Mouse (Mus musculus) limb, embryonic 12.5 days (tissue): Measurements from ENCODE around the gene Deaf1. TPM values are rescaled to one million over a fixed set of nuclear protein-coding genes. Genes with fewer than 3 reads are reported as not detected.

Source experiments
- ATAC-seq: fragments of 200-750 bp; cut with Nextera tagmentation; 2 replicates; pipeline ENCODE4 v1.8.0; 2017; ENCODE audit warnings: low read depth, moderate TSS enrichment; ENCODE audit not compliant: insufficient number of reproducible peaks, insufficient read depth, low FRiP score, low TSS enrichment
- H3K27ac ChIP-seq: fragments of 300-500 bp; sonication (generic); 2 replicates; pipeline ENCODE4 v1.5.1; 2016; ENCODE audit warnings: mild to moderate bottlenecking, moderate library complexity
- H3K27me3 ChIP-seq: fragments of 300-500 bp; sonication (generic); 2 replicates; pipeline ENCODE4 v1.6.1; 2016; ENCODE audit warnings: mild to moderate bottlenecking, moderate library complexity
- H3K36me3 ChIP-seq: fragments of 300-500 bp; sonication (generic); 2 replicates; pipeline ENCODE4 v1.6.1; 2016; ENCODE audit warnings: mild to moderate bottlenecking, moderate library complexity
- H3K4me1 ChIP-seq: fragments of 300-500 bp; sonication (generic); replicated peaks from 2 replicates; pipeline ENCODE4 v1.6.1; 2016
- H3K4me2 ChIP-seq: fragments of 300-500 bp; sonication (generic); 2 replicates; pipeline ENCODE4 v1.6.1; 2016; ENCODE audit warnings: mild to moderate bottlenecking, moderate library complexity
- H3K4me3 ChIP-seq: fragments of 300-500 bp; sonication (generic); replicated peaks from 2 replicates; pipeline ENCODE4 v1.5.1; 2016; ENCODE audit warnings: mild to moderate bottlenecking
- H3K9ac ChIP-seq: fragments of 300-500 bp; sonication (generic); replicated peaks from 2 replicates; pipeline ENCODE4 v1.6.1; 2016; ENCODE audit warnings: mild to moderate bottlenecking, moderate library complexity
- H3K9me3 ChIP-seq: fragments of 300-500 bp; sonication (generic); 2 replicates; pipeline ENCODE4 v1.6.1; 2016; ENCODE audit warnings: mild to moderate bottlenecking, moderate library complexity
- WGBS: fragments of 180-500 bp; shearing (Covaris S2); methylation state at CpG from one replicate; pipeline ENCODE4 v1.1.7; 2016; 5-methylcytosine and 5-hydroxymethylcytosine counted together
- polyA plus RNA-seq: library from polyadenylated mRNA; unstranded; fragments of >200 nt; fragmentation: Nextera tagmentation; extraction: Ambion mirVana; gene quantifications from 2 replicates; pipeline ENCODE4 v1.2.1, GENCODE M21; 2016

Deaf1 gene
- polyA plus RNA-seq, 1 experiment from 2014 or later = 61.8 TPM

DNA sequence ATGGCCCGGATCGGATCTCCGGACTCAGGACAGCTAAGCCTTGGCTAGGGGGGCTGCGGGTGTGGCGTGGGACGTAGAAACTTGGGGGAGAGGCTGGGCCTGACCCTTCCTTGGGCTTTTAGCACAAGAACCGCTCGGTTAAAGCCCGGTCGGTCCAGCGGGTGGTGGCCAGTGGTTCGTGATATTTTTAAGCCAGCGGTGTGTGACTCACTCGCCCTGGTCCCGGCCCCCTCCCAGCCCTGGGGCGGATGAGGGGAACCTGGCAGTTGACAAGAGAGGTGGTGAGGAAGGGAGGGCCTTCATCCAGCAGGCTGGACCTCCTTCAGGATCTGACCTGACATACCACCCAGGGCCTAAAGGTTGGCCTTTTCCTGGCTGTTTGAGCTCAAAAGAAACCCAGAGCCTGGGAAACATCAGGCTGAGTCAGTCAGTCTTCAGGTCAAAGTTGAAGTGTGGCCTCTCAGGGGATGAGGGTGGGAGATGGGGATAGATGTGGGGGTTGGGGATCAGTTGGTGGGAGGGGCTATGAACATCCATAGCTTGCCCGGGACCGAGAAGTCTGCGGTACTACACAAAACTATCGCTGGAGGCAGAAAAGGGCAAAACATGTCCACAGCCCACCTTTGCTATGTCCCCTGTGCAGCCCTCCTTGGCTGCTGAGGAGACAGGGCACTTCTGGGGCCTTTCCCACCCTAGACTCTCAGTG lies 11.9 kb upstream of the Deaf1 start:
- Histone ChIP-seq H3K27me3 (peaks cover 25% of the 10 kb centered on the region), H3K4me1 (peaks cover 16% of the 10 kb centered on the region), H3K27ac (no peak overlapping the region), H3K4me2 (peak overlapping the region; percentile 62), H3K4me3 (peak overlapping the region; percentile 30), H3K9ac (peak overlapping the region; percentile 53), H3K9me3 (no peaks in the 10 kb centered on the region), H3K36me3 (peaks cover 17% of the 10 kb centered on the region)
- 44% methylated on average over 20 of the region's 20 CpGs for WGBS
- no peak for ATAC-seq

DNA sequence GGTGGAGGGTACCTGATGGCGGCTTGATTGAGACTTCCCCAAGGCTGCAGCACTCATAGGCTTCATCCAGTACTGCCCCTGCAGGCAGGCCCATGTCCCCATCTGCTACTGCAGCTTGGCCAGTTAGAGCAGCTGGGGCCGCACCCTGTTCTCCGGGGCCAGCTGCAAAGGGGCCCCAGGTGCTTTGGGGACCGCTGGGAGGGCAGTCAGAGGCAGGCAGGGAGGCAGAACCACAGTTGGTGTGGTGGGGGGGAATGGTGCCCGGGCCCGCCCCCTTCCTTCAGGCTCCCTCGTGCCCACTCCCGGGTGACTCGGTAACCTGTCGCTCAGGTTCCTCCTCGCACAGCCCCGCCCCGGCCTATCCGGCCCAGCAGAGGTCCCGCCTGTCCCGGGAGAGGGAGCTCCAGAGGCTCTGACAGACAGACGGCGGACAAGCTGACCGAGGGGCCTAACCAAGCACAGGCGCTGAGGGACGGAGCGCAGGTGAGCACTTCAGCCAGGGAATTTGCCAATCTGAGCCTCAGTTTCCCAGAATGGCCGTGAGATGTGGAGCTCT lies 11.2 kb upstream of the Deaf1 start, which contains the start of gene Eps8l2:
Eps8l2 (plus strand) TSS at position 305 of the 556 bp plus-strand sequence.
- WGBS = 3% methylated on average over 23 of the region's 23 CpGs
- ATAC-seq = peak; percentile 47; the same call in 1 of the 2 replicates

GRCm38 (mm10) chr7:141337716-141338416 lies 10.4 kb upstream of the Deaf1 start:
- WGBS = 74% methylated on average over 3 of the region's 3 CpGs
- H3K4me2 ChIP-seq = no peak overlapping the region; the same call in 1 of the 2 replicates
- H3K4me3 ChIP-seq = no peak overlapping the region
- peaks cover 16% of the 10 kb centered on the region for H3K4me1 ChIP-seq
- peaks cover 31% of the 10 kb centered on the region for H3K36me3 ChIP-seq
- H3K27ac ChIP-seq = no peak overlapping the region
- H3K27me3 ChIP-seq = peaks cover 25% of the 10 kb centered on the region
- no peak for ATAC-seq
- H3K9ac ChIP-seq = no peak overlapping the region; the same call in 1 of the 2 replicates
- H3K9me3 ChIP-seq = no peaks in the 10 kb centered on the region

More for the DNA sequence above, 11.2 kb upstream of the Deaf1 start, which contains the start of gene Eps8l2:
- peak within 1 kb of the TSS; percentile 62 for H3K4me2 ChIP-seq
- H3K36me3 ChIP-seq = peaks cover 23% of the 10 kb centered on the region
- peaks cover 16% of the 10 kb centered on the region for H3K4me1 ChIP-seq
- H3K27ac ChIP-seq = 0 out of 2 replicates have a peak within 1 kb of the TSS, but pooled peaks have one; percentile 4
- peak within 1 kb of the TSS; percentile 53 for H3K9ac ChIP-seq
- H3K4me3 ChIP-seq = peak within 1 kb of the TSS; percentile 30
- H3K9me3 ChIP-seq = no peaks in the 10 kb centered on the region
- peaks cover 25% of the 10 kb centered on the region for H3K27me3 ChIP-seq

DNA sequence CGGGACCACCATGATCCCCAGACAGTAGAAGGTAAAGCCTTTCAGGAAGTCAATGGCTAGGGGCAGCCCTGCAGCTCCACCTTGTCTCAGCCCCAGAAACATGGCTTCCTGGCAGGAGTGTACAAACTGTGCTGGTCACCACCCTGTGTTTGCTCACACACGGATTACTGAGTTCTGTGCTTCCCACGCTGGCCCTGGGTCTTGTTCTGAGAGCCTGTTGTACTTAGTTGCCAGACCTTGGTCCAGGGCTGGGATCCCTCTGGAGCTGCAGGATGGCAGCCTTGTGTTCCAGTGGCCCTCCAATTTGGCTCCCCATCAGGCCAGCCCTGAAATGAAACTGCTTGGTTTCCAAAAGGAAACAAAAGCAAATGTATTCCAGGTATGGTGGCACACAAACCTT lies 8.8 kb upstream of the Deaf1 start:
- Histone ChIP-seq H3K4me2 (no peak overlapping the region), H3K9ac (no peak overlapping the region), H3K27me3 (peaks cover 25% of the 10 kb centered on the region), H3K36me3 (peaks cover 41% of the 10 kb centered on the region), H3K4me1 (peaks cover 16% of the 10 kb centered on the region), H3K27ac (no peak overlapping the region), H3K9me3 (no peaks in the 10 kb centered on the region), H3K4me3 (no peak overlapping the region)
- ATAC-seq = no peak
- WGBS = 74% methylated on average over 3 of the region's 3 CpGs

DNA sequence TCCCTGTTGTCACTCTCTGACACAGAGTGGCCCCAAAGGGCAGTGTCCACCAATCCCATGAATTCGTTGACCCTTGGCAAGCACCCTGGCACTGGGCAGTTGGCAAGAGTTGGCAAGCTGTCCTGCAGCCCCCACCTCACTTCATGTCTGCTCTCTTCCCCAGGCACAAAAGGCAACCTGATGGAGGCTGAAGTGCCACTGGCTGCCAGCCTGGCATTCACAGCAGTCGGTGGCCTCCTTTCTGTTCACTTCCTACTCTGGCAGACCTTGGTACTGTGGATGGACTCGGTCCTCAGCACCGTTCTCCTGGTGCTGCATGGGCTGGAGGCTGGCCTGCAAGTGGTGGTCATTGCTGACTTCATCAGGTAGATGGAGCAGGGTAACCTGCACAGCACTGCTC lies 8.2 kb upstream of the Deaf1 start:
- peaks cover 25% of the 10 kb centered on the region for H3K27me3 ChIP-seq
- peaks cover 16% of the 10 kb centered on the region for H3K4me1 ChIP-seq
- no peak for ATAC-seq
- H3K4me3 ChIP-seq = no peak overlapping the region
- WGBS = 88% methylated on average over 4 of the region's 4 CpGs
- H3K9ac ChIP-seq = no peak overlapping the region
- no peaks in the 10 kb centered on the region for H3K9me3 ChIP-seq
- H3K27ac ChIP-seq = no peak overlapping the region
- H3K4me2 ChIP-seq = no peak overlapping the region
- H3K36me3 ChIP-seq = peaks cover 41% of the 10 kb centered on the region

GRCm38 (mm10) chr7:141335044-141335579 lies 7.6 kb upstream of the Deaf1 start:
- Histone ChIP-seq H3K9me3 (no peaks in the 10 kb centered on the region), H3K4me2 (no peak overlapping the region), H3K9ac (no peak overlapping the region), H3K27ac (no peak overlapping the region), H3K4me3 (no peak overlapping the region), H3K36me3 (peaks cover 41% of the 10 kb centered on the region), H3K27me3 (peaks cover 25% of the 10 kb centered on the region), H3K4me1 (peaks cover 16% of the 10 kb centered on the region)
- ATAC-seq = no peak
- WGBS = 86% methylated on average over 2 of the region's 2 CpGs

DNA sequence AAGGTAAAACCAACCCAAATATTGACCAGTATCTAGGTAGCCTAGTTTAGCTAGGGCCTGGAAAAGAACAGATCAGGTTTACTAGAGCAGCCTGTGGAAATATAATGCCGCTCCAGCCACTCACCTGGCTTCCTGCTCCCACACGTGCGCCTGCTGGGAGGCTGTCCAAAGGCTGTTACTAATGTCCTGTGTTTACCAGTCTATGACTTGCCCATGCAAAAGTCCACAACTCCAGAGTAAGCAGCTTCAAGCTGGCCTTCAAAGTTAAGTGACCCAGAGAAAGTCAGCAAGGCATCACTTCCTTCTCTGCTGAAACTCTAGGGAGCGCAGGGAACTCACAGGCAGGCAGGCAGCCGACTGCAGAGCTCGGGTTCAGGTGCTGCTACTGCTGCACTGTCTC lies 4.5 kb upstream of the Deaf1 start:
- no peak overlapping the region for H3K9ac ChIP-seq
- no peaks in the 10 kb centered on the region for H3K9me3 ChIP-seq
- peaks cover 41% of the 10 kb centered on the region for H3K36me3 ChIP-seq
- no peak for ATAC-seq
- H3K4me1 ChIP-seq = peaks cover 2% of the 10 kb centered on the region
- H3K27ac ChIP-seq = no peak overlapping the region
- no peak overlapping the region for H3K4me3 ChIP-seq
- no peak overlapping the region for H3K4me2 ChIP-seq
- 80% methylated on average over 6 of the region's 6 CpGs for WGBS
- H3K27me3 ChIP-seq = no peaks in the 10 kb centered on the region

DNA sequence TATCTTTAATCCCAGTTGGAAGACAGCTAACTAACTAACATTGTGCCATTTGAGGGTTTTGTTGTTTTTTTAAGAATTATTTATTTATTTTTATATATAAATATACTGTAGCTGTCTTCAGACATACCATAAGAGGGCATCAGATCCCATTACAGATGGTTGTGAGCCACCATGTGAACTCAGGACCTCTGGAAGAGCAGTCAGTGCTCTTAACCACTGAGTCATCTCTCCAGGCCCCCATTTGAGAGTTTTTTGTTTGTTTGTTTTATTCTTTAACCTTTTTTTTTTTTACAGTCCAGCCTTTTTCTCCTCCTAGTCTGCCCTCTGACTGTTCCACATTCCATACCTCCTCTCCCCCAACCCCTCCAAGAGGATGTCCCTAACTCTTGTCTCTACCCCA lies 3.2 kb upstream of the Deaf1 start:
- no peak for ATAC-seq
- no peak overlapping the region for H3K9ac ChIP-seq
- no peaks in the 10 kb centered on the region for H3K27me3 ChIP-seq
- H3K4me3 ChIP-seq = no peak overlapping the region
- no peaks in the 10 kb centered on the region for H3K9me3 ChIP-seq
- H3K27ac ChIP-seq = no peak overlapping the region
- H3K36me3 ChIP-seq = peaks cover 33% of the 10 kb centered on the region
- peaks cover 15% of the 10 kb centered on the region for H3K4me1 ChIP-seq
- H3K4me2 ChIP-seq = no peak overlapping the region

DNA sequence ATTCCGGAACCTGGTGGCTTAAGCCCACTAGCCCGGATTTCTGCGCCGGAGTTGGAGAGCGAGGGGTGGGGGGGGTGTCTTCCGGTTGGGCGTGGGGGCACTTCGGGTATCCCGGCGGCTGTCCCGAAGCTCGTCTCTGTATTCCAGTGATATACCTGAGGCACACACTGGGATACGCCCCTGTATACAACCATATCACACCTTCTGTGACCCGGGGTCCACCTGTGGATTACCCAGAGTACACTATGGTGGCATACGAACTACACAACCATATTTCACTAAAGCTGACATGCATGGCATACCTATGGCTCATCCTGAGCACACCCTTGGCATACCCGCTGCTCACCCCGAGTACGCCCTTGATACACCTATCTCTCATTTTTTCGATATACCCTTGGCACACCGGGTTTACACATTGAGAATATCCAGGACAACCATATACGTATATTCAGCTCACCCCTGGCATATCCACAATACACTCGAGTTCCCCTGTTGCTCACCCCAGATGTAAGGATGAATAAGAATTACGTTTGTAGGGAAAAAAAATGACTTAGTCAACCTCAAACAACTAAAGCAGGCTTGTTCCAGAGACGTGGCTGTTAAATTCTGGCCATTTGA lies 992 bp upstream of the Deaf1 start:
- Histone ChIP-seq H3K27me3 (no peaks in the 10 kb centered on the region), H3K27ac (peak overlapping the region; percentile 99), H3K4me1 (peaks cover 23% of the 10 kb centered on the region), H3K9me3 (no peaks in the 10 kb centered on the region), H3K36me3 (peaks cover 26% of the 10 kb centered on the region), H3K4me3 (peak overlapping the region; percentile 63), H3K9ac (peak overlapping the region; percentile 95), H3K4me2 (peak overlapping the region; percentile 97)
- ATAC-seq = peak; percentile 44
- 19% methylated on average over 24 of the region's 24 CpGs for WGBS

DNA sequence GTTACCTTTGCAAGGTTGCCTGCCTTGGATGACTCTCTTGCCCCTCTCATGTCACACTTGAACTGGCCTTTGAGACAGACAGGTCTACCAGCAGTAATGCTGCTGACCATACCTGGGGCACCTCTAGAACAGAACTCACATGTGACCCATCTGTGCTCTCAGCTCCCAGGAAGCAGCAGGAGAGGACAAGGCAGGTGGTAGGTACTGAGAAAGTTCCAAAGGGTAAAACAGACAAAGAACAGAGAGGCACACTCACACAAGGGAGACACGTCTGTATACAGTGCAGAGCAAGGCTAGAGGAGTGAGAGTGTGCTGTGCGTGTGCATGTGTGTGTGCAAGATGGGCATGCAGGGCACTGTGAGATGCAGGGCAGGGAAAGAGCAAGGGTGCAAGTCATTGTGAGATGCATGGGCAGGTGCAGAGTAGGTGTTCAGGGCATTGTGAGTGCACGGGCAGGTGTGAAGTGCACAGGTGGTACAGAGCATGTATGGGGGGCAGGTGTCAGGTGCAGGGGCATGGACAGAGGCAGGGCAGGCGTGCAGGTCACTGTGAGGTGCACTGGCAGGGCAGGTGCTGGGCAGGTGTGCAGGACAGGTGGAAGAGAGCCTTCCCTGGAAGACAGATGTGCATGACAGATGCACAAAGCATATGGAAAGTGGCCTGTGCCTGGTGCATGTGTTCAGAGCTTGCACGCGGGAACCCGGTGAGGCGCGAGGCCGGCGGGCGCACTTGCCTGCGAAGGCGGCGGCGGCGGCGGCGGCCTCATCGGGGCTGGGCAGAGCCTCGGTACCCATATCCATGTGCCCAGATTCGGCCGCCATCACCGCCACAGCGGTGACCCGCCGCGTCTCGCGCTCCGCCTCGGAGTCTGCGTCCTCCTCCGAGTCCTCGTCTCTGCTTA lies 694 bp downstream of the Deaf1 start:
- WGBS = 5% methylated on average over 35 of the region's 35 CpGs
- Histone ChIP-seq H3K4me2 (peak overlapping the region; percentile 97), H3K9ac (peak overlapping the region; percentile 95), H3K4me3 (peak overlapping the region; percentile 63), H3K36me3 (peaks cover 26% of the 10 kb centered on the region), H3K9me3 (no peaks in the 10 kb centered on the region), H3K4me1 (peaks cover 23% of the 10 kb centered on the region), H3K27me3 (no peaks in the 10 kb centered on the region), H3K27ac (peak overlapping the region; percentile 99)
- peak; percentile 14; the same call in 1 of the 2 replicates for ATAC-seq
